Mouse (Mus musculus): Measurements from ENCODE around the gene Tnks2. TPM values are rescaled to one million over a fixed set of nuclear protein-coding genes. Genes with fewer than 3 reads are reported as not detected.
"Not testable (repeated sequence)": the region's sequence is repeated elsewhere in the genome, so short reads cannot be mapped to it uniquely, and the experiment has no call there.

Gene Tnks2
- total and polyA plus RNA-seq, 3 experiments: 59.7 to 90.5 (median 73.1) TPM

GRCm38 (mm10) chr19:36860393-36860792, 26.4 kb downstream of the Tnks2 start:
- no peak overlapping the region for H3K9ac ChIP-seq (ENCODE audit: insufficient read depth, low read depth)
- in situ Hi-C loops (cut with MboI; ENCODE audit: low pct_ligation_motif_present, low pct_unique_long_range_greater_than_20kb, low sequenced_read_pairs) (no loop called here), dilution Hi-C loops (cut with MboI; ENCODE audit: extremely low pct_ligation_motif_present, extremely low pct_unique_long_range_greater_than_20kb, low sequenced_read_pairs) (no loop called here)
- TF ChIP-seq SIN3A (IDR thresholded peaks at IDR 0.05; ENCODE audit: low read length) (no peak), ELF1 (IDR thresholded peaks at IDR 0.05; ENCODE audit: low read depth, low read length) (no peak), CTCF (conservative IDR thresholded peaks at IDR 0.05 in 1 of 2, IDR thresholded peaks at IDR 0.05 in 1 of 2; ENCODE audit: low read depth in 2 of 2, low read length in 2 of 2) (no peak), POLR2AphosphoS2 (IDR thresholded peaks at IDR 0.05; ENCODE audit: low read depth, low read length) (no peak), NRF1 (IDR thresholded peaks at IDR 0.05; ENCODE audit: low read depth, low read length) (no peak), RCOR1 (conservative IDR thresholded peaks at IDR 0.05; ENCODE audit: low read depth, low read length) (no peak), MAX (IDR thresholded peaks at IDR 0.05; ENCODE audit: low read length) (no peak), EP300 (IDR thresholded peaks at IDR 0.05; ENCODE audit: low read length) (no peak), JUN (IDR thresholded peaks at IDR 0.05; ENCODE audit: insufficient read depth, low read depth, low read length) (no peak), HCFC1 (IDR thresholded peaks at IDR 0.05; ENCODE audit: low read depth, low read length) (no peak), ETS1 (conservative IDR thresholded peaks at IDR 0.05; ENCODE audit: low read depth, low read length) (no peak), JUND (conservative IDR thresholded peaks at IDR 0.05; ENCODE audit: low read depth, low read length) (no peak), RAD21 (IDR thresholded peaks at IDR 0.05; ENCODE audit: low read depth, low read length) (no peak), USF2 (conservative IDR thresholded peaks at IDR 0.05; ENCODE audit: low read depth, low read length) (no peak)
- no peak overlapping the region for H3K4me3 ChIP-seq (replicated peaks in 1 of 3; ENCODE audit: low read depth in 2 of 3, low read length in 2 of 3, poor library complexity in 1 of 3)
- no peaks in the 10 kb centered on the region for H3K9me3 ChIP-seq (replicated peaks; ENCODE audit: low read length)
- H3K4me1 ChIP-seq (ENCODE audit: control insufficient read depth in 1 of 2, insufficient read depth in 2 of 2): no peaks in the 10 kb centered on the region
- no peak overlapping the region for H3K4me2 ChIP-seq (ENCODE audit: insufficient read depth, low read depth, poor library complexity, severe bottlenecking)
- peaks cover 47 to 87% of the 10 kb centered on the region in 2 experiments for H3K36me3 ChIP-seq (replicated peaks in 1 of 2; ENCODE audit: control insufficient read depth in 1 of 2, insufficient read depth in 1 of 2, low read length in 1 of 2)
- H3K27me3 ChIP-seq (replicated peaks): no peaks in the 10 kb centered on the region
- H3K79me2 ChIP-seq (replicated peaks; ENCODE audit: control insufficient read depth, extremely low read depth, insufficient read depth, poor library complexity, severe bottlenecking): no peaks in the 10 kb centered on the region
- no peak for DNase-seq (ENCODE audit: extremely low read depth)
- no peak overlapping the region for H3K27ac ChIP-seq (ENCODE audit: insufficient read depth, low read depth)

GRCm38 (mm10) chr19:36865905-36866304, 31.9 kb downstream of the Tnks2 start:
- dilution Hi-C loops (cut with MboI; ENCODE audit: extremely low pct_ligation_motif_present, extremely low pct_unique_long_range_greater_than_20kb, low sequenced_read_pairs): no loop called here
- Histone ChIP-seq H3K27ac (ENCODE audit: insufficient read depth, low read depth) (no peak overlapping the region), H3K36me3 (replicated peaks in 1 of 2; ENCODE audit: control insufficient read depth in 1 of 2, insufficient read depth in 1 of 2, low read length in 1 of 2) (peaks cover 46 to 84% of the 10 kb centered on the region in 2 experiments), H3K27me3 (replicated peaks) (no peaks in the 10 kb centered on the region), H3K9ac (ENCODE audit: insufficient read depth, low read depth) (no peak overlapping the region), H3K4me2 (ENCODE audit: insufficient read depth, low read depth, poor library complexity, severe bottlenecking) (no peak overlapping the region), H3K79me2 (replicated peaks; ENCODE audit: control insufficient read depth, extremely low read depth, insufficient read depth, poor library complexity, severe bottlenecking) (no peaks in the 10 kb centered on the region), H3K9me3 (replicated peaks; ENCODE audit: low read length) (no peaks in the 10 kb centered on the region), H3K4me3 (replicated peaks in 1 of 3; ENCODE audit: low read depth in 2 of 3, low read length in 2 of 3, poor library complexity in 1 of 3) (no peak overlapping the region), H3K4me1 (ENCODE audit: control insufficient read depth in 1 of 2, insufficient read depth in 2 of 2) (no peaks in the 10 kb centered on the region)
- DNase-seq (ENCODE audit: extremely low read depth): no peak
- TF ChIP-seq ZMIZ1 (IDR thresholded peaks at IDR 0.05; ENCODE audit: low read depth, low read length): no peak
- no peak for TF ChIP-seq ELF1 (IDR thresholded peaks at IDR 0.05; ENCODE audit: low read depth, low read length)
- in situ Hi-C loops (cut with MboI; ENCODE audit: low pct_ligation_motif_present, low pct_unique_long_range_greater_than_20kb, low sequenced_read_pairs): no loop called here

GRCm38 (mm10) chr19:36867416-36867815, 33.4 kb downstream of the Tnks2 start:
- dilution Hi-C loops (cut with MboI; ENCODE audit: extremely low pct_ligation_motif_present, extremely low pct_unique_long_range_greater_than_20kb, low sequenced_read_pairs) (no loop called here), in situ Hi-C loops (cut with MboI; ENCODE audit: low pct_ligation_motif_present, low pct_unique_long_range_greater_than_20kb, low sequenced_read_pairs) (no loop called here)
- H3K9ac ChIP-seq (ENCODE audit: insufficient read depth, low read depth): no peak overlapping the region
- no peaks in the 10 kb centered on the region for H3K4me1 ChIP-seq (ENCODE audit: control insufficient read depth in 1 of 2, insufficient read depth in 2 of 2)
- H3K27me3 ChIP-seq (replicated peaks): no peaks in the 10 kb centered on the region
- no peak for DNase-seq (ENCODE audit: extremely low read depth)
- TF ChIP-seq KAT2A (IDR thresholded peaks at IDR 0.05; ENCODE audit: insufficient replicate concordance, low read length) (no peak), IRF4 (IDR thresholded peaks at IDR 0.05; ENCODE audit: low read depth, low read length) (no peak), GABPA (IDR thresholded peaks at IDR 0.05; ENCODE audit: insufficient replicate concordance, low read depth, low read length) (no peak), CHD1 (IDR thresholded peaks at IDR 0.05; ENCODE audit: low read depth, low read length) (no peak), JUN (IDR thresholded peaks at IDR 0.05; ENCODE audit: insufficient read depth, low read depth, low read length) (no peak), MAZ (IDR thresholded peaks at IDR 0.05; ENCODE audit: low read depth, low read length) (no peak)
- no peak overlapping the region for H3K4me3 ChIP-seq (replicated peaks in 1 of 3; ENCODE audit: low read depth in 2 of 3, low read length in 2 of 3, poor library complexity in 1 of 3)
- H3K79me2 ChIP-seq (replicated peaks; ENCODE audit: control insufficient read depth, extremely low read depth, insufficient read depth, poor library complexity, severe bottlenecking): no peaks in the 10 kb centered on the region
- H3K4me2 ChIP-seq (ENCODE audit: insufficient read depth, low read depth, poor library complexity, severe bottlenecking): no peak overlapping the region
- peaks cover 46 to 83% of the 10 kb centered on the region in 2 experiments for H3K36me3 ChIP-seq (replicated peaks in 1 of 2; ENCODE audit: control insufficient read depth in 1 of 2, insufficient read depth in 1 of 2, low read length in 1 of 2)
- no peaks in the 10 kb centered on the region for H3K9me3 ChIP-seq (replicated peaks; ENCODE audit: low read length)
- no peak overlapping the region for H3K27ac ChIP-seq (ENCODE audit: insufficient read depth, low read depth)

GRCm38 (mm10) chr19:36868675-36869074, 34.6 kb downstream of the Tnks2 start:
- DNase-seq (ENCODE audit: extremely low read depth); dilution Hi-C loops (cut with MboI; ENCODE audit: extremely low pct_ligation_motif_present, extremely low pct_unique_long_range_greater_than_20kb, low sequenced_read_pairs); H3K27me3 ChIP-seq (replicated peaks); H3K9ac ChIP-seq (ENCODE audit: insufficient read depth, low read depth); H3K9me3 ChIP-seq (replicated peaks; ENCODE audit: low read length); H3K79me2 ChIP-seq (replicated peaks; ENCODE audit: control insufficient read depth, extremely low read depth, insufficient read depth, poor library complexity, severe bottlenecking); H3K4me2 ChIP-seq (ENCODE audit: insufficient read depth, low read depth, poor library complexity, severe bottlenecking); H3K27ac ChIP-seq (ENCODE audit: insufficient read depth, low read depth); H3K4me1 ChIP-seq (ENCODE audit: control insufficient read depth in 1 of 2, insufficient read depth in 2 of 2); in situ Hi-C loops (cut with MboI; ENCODE audit: low pct_ligation_motif_present, low pct_unique_long_range_greater_than_20kb, low sequenced_read_pairs); H3K4me3 ChIP-seq (replicated peaks in 1 of 3; ENCODE audit: low read depth in 2 of 3, low read length in 2 of 3, poor library complexity in 1 of 3): not testable (repeated sequence)
- H3K36me3 ChIP-seq (replicated peaks in 1 of 2; ENCODE audit: control insufficient read depth in 1 of 2, insufficient read depth in 1 of 2, low read length in 1 of 2): peaks cover 47 to 84% of the 10 kb centered on the region in 2 experiments
